In the genomic region with DNA sequence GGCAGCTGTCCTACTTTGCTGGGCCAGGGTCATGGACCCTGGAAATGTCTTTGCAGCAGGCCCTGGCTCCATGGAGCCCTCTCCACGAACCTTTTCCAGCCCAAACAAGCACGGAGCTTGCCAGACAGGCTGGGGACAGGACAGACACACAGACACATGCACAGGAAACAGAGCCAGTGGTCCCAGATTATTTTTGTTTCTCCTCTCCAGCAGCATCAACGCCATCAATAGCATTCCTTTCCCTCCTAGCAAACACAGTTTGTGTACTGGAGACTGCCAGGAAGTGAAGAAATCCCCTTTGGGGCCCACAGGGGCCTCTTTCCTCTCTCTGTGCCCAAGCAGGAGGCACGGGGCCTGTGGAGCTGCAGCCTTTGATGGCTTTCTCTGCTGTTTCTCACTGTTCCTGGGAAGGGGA, we compare ENCODE assay signal across 8 mouse cellular contexts.
A peak's percentile ranks its signal among the peaks of the same experiment; 100 is the strongest.
DNase-seq lines count a peak whose midpoint lies in the region.

No protein-coding gene starts in this region.

- peaks cover 17% of the 10 kb centered on the region for H3K4me1 ChIP-seq in hindbrain, embryonic 10.5 days (replicated peaks)

- H3K4me3 ChIP-seq in hindbrain, embryonic 10.5 days: no peak overlapping the region

- peak; percentile 5 to 6 for DNase-seq in cerebellum, adult 18-20 months
- no peak for DNase-seq in cerebellum, adult 11 months
- DNase-seq in 416B (ENCODE audit: low read depth): peak; percentile 5
- peak; percentile 56 for DNase-seq in gastrocnemius, adult 18-20 months (ENCODE audit: low spot score)
- peak; percentile 39 for DNase-seq in hindbrain, embryonic 10.5 days (ENCODE audit: low spot score)
- DNase-seq in lung, postnatal 25 days (ENCODE audit: low spot score): peak; percentile 38
- no peak for DNase-seq in ovary, adult 18-20 months (ENCODE audit: low spot score)
- no peak for DNase-seq in frontal cortex, postnatal 36 days (ENCODE audit: low spot score in 2 of 2)

- H3K36me3 ChIP-seq in hindbrain, embryonic 10.5 days: no peaks in the 10 kb centered on the region

- H3K9me3 ChIP-seq in hindbrain, embryonic 10.5 days: no peaks in the 10 kb centered on the region

- peak overlapping the region; percentile 83 for H3K27ac ChIP-seq in hindbrain, embryonic 10.5 days

- H3K27me3 ChIP-seq in hindbrain, embryonic 10.5 days (ENCODE audit: insufficient read depth, poor library complexity, severe bottlenecking): no peaks in the 10 kb centered on the region

- 15% methylated on average over 4 of the region's 4 CpGs for WGBS in hindbrain, embryonic 10.5 days

Comparison
In these comparisons a context has a peak if more than half of its experiments do, and no peak if none do; other contexts are left out.
1. DNase-seq: peak in cerebellum, adult 18-20 months (2 of 2), 416B (single experiment), gastrocnemius, adult 18-20 months (single experiment), hindbrain, embryonic 10.5 days (single experiment) and lung, postnatal 25 days (single experiment); none in cerebellum, adult 11 months (single experiment), ovary, adult 18-20 months (single experiment) and frontal cortex, postnatal 36 days (0 of 2).